Mouse (Mus musculus): ENCODE data around the gene Ppp1r1a. TPM values are rescaled to one million over a fixed set of nuclear protein-coding genes. Genes with fewer than 3 reads are reported as not detected.

Gene Ppp1r1a
- total RNA-seq, 2 experiments from 2014 or later = not detected

GRCm38 (mm10) chr15:103518600-103519385 lies 19.0 kb downstream of the Ppp1r1a start:
- ATAC-seq (replicated peaks; ENCODE audit: low FRiP score, low TSS enrichment, poor library complexity, severe bottlenecking) = no peak

GRCm38 (mm10) chr15:103514914-103515313 lies 22.9 kb downstream of the Ppp1r1a start:
- ATAC-seq (replicated peaks; ENCODE audit: low FRiP score, low TSS enrichment, poor library complexity, severe bottlenecking) = no peak

GRCm38 (mm10) chr15:103514119-103514518 lies 23.7 kb downstream of the Ppp1r1a start:
- ATAC-seq (replicated peaks; ENCODE audit: low FRiP score, low TSS enrichment, poor library complexity, severe bottlenecking) = peak; percentile 97

- 0 out of 2 replicates have a peak, but pooled peaks have one; percentile 13 for ATAC-seq (replicated peaks; ENCODE audit: low FRiP score, low TSS enrichment, poor library complexity, severe bottlenecking)
Observed at GRCm38 (mm10) chr15:103513621-103514031, 24.2 kb downstream of the Ppp1r1a start.

- no peak for ATAC-seq (replicated peaks; ENCODE audit: low FRiP score, low TSS enrichment, poor library complexity, severe bottlenecking)
Observed at GRCm38 (mm10) chr15:103511652-103512051, 26.2 kb downstream of the Ppp1r1a start.

- ATAC-seq (replicated peaks; ENCODE audit: low FRiP score, low TSS enrichment, poor library complexity, severe bottlenecking) = no peak
Observed at GRCm38 (mm10) chr15:103509317-103509716, 28.5 kb downstream of the Ppp1r1a start.

GRCm38 (mm10) chr15:103503660-103504059 lies 34.1 kb downstream of the Ppp1r1a start:
- ATAC-seq (replicated peaks; ENCODE audit: low FRiP score, low TSS enrichment, poor library complexity, severe bottlenecking) = no peak

- ATAC-seq (replicated peaks; ENCODE audit: low FRiP score, low TSS enrichment, poor library complexity, severe bottlenecking) = no peak
Observed at GRCm38 (mm10) chr15:103503251-103503600, 34.6 kb downstream of the Ppp1r1a start.

- ATAC-seq (replicated peaks; ENCODE audit: low FRiP score, low TSS enrichment, poor library complexity, severe bottlenecking) = peak; percentile 87
Observed at GRCm38 (mm10) chr15:103502435-103503250, 35.2 kb downstream of the Ppp1r1a start, which contains the start of gene Pde1b. Pde1b (plus strand) TSS chr15:103503034.

- ATAC-seq (replicated peaks; ENCODE audit: low FRiP score, low TSS enrichment, poor library complexity, severe bottlenecking) = no peak
Observed at GRCm38 (mm10) chr15:103501186-103501585, 36.6 kb downstream of the Ppp1r1a start.

- no peak for ATAC-seq (replicated peaks; ENCODE audit: low FRiP score, low TSS enrichment, poor library complexity, severe bottlenecking)
Observed at GRCm38 (mm10) chr15:103500723-103501122, 37.1 kb downstream of the Ppp1r1a start.

GRCm38 (mm10) chr15:103498157-103498556 lies 39.6 kb downstream of the Ppp1r1a start:
- no peak for ATAC-seq (replicated peaks; ENCODE audit: low FRiP score, low TSS enrichment, poor library complexity, severe bottlenecking)

GRCm38 (mm10) chr15:103496204-103497140 lies 41.3 kb downstream of the Ppp1r1a start:
- ATAC-seq (replicated peaks; ENCODE audit: low FRiP score, low TSS enrichment, poor library complexity, severe bottlenecking) = no peak

GRCm38 (mm10) chr15:103488336-103488735 lies 49.5 kb downstream of the Ppp1r1a start:
- ATAC-seq (replicated peaks; ENCODE audit: low FRiP score, low TSS enrichment, poor library complexity, severe bottlenecking) = no peak

GRCm38 (mm10) chr15:103486658-103487057 lies 51.1 kb downstream of the Ppp1r1a start:
- no peak for ATAC-seq (replicated peaks; ENCODE audit: low FRiP score, low TSS enrichment, poor library complexity, severe bottlenecking)

GRCm38 (mm10) chr15:103485106-103485505 lies 52.7 kb downstream of the Ppp1r1a start:
- ATAC-seq (replicated peaks; ENCODE audit: low FRiP score, low TSS enrichment, poor library complexity, severe bottlenecking) = no peak

GRCm38 (mm10) chr15:103484490-103484889 lies 53.3 kb downstream of the Ppp1r1a start:
- ATAC-seq (replicated peaks; ENCODE audit: low FRiP score, low TSS enrichment, poor library complexity, severe bottlenecking) = no peak

GRCm38 (mm10) chr15:103482488-103482887 lies 55.3 kb downstream of the Ppp1r1a start:
- ATAC-seq (replicated peaks; ENCODE audit: low FRiP score, low TSS enrichment, poor library complexity, severe bottlenecking) = 0 out of 2 replicates have a peak, but pooled peaks have one; percentile 46
